Mouse (Mus musculus) erythroblast, embryonic 14.5 days (primary cell): ENCODE data around the gene Fjx1. TPM values are rescaled to one million over a fixed set of nuclear protein-coding genes. Genes with fewer than 3 reads are reported as not detected.

ENCODE experiments used
- H3K27me3 ChIP-seq: 2 replicates; pipeline ENCODE4 v1.6.1; 2012; ENCODE audit warnings: inconsistent platforms; ENCODE audit not compliant: control insufficient read depth
- H3K36me3 ChIP-seq: 2 replicates; pipeline ENCODE4 v1.6.1; 2012; ENCODE audit warnings: mild to moderate bottlenecking, inconsistent platforms; ENCODE audit not compliant: control insufficient read depth
- H3K4me1 ChIP-seq: 2 replicates; pipeline ENCODE4 v1.6.1; 2012; ENCODE audit warnings: inconsistent platforms; ENCODE audit not compliant: control insufficient read depth
- H3K4me3 ChIP-seq: replicated peaks from 2 replicates; pipeline ENCODE3; 2012; ENCODE audit warnings: moderate library complexity, mild to moderate bottlenecking, inconsistent platforms
- H3K9me3 ChIP-seq: 2 replicates; pipeline ENCODE4 v1.6.1; 2012; ENCODE audit warnings: low read length, inconsistent platforms, mixed read lengths; ENCODE audit not compliant: control insufficient read depth
- GATA1 ChIP-seq: IDR thresholded peaks from 2 replicates; pipeline ENCODE4 v1.6.1; 2012; ENCODE audit warnings: low read length, inconsistent platforms, mixed read lengths
- TAL1 ChIP-seq: IDR thresholded peaks from 3 replicates; pipeline ENCODE4 v1.6.1; 2012; ENCODE audit warnings: low read length, inconsistent platforms, mixed read lengths
- polyA plus RNA-seq: library from polyadenylated mRNA; stranded (reverse); fragments of >175 nt; gene quantifications from 2 replicates; pipeline ENCODE4 v1.2.3, GENCODE M21; 2012

The Fjx1 gene
- 0.03 TPM in 1 of 2 replicates, not detected in the other for polyA plus RNA-seq

DNA sequence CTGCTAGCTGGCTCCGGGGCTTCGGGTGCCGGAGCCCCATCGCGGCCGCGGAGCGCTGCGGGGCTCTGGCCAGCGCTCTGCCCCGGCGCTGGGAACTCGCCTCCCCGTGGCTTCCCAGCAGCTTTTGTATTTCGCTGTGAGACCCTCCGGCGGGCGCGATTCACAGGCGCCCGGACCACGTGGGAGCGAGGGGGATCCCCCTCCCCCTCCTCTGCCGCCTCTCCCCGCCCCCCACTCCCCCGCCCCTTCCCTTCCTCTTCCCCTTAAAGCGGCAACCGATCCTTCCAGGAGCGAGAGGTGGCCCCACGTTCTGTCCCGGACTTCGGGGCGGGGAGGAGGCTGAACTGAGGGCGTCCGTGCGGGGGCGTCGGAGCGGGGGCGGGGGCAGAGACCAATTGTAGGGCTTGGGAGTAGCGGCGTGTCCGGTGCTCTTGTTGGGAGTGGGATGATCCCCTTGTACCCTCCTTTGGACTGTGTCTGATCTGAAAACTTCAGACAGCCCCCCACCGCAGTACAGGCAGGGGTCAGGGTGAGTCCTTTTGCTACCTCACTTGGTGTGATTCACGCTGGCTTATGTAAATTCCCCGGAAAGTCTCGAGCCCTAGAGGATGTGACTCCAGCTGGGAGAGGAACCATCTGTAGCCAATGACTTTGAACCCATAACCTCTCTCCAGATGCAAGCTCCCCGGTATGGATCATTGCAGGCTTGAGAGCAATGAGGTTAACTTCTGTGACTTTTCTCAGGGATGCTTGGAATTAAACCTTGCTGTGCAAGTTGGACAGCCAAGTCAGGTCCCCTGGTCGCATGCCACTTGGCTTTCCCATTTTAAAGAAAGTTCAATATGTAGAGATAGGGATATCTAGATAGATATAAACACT is at the start of gene Fjx1:
Gene Fjx1 (minus strand): TSS at position 829 of the 879 bp plus-strand sequence.
- Histone ChIP-seq H3K36me3 (no peaks in the 10 kb centered on the region), H3K27me3 (peaks cover 57% of the 10 kb centered on the region), H3K4me1 (peaks cover 4% of the 10 kb centered on the region; the same call in 1 of the 2 replicates), H3K9me3 (peaks cover 2% of the 10 kb centered on the region; the same call in 1 of the 2 replicates), H3K4me3 (peak within 1 kb of the TSS; percentile 38)
- TF ChIP-seq GATA1, result no peak
- no peak for TF ChIP-seq TAL1

DNA sequence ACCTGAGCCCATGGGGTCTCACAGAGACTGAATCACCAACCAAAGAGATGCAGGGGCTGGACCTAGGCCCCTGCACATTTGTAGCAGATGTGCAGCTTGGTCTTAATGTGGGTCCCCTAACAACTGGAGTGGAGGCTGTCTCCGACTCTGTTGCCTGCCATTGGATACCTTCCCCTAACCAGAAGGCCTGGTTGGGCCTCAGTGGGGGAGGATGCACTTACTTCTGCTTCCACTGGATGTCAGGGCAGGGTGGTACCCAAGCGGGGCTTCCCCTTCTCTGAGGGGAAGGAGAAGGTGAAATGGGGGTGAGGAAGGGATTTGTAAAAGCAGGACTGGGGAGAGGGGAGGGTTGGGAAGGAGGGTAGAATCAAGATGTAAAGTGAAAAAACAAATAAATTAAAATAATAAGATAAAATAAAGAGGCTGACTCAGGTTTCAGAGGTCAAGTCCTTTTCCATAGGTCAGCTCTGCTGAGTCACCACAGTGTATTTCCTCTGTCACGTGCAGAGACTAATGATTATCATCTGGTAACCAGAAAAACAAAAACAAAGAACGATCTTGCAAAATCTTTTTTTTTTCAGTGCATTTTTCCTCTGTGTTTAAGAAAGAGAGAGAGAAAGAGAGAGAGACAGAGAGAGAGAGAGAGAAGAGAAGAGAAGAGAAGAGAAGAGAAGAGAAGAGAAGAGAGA is 47.8 kb upstream of the Fjx1 start:
- no peaks in the 10 kb centered on the region for H3K27me3 ChIP-seq
- TF ChIP-seq TAL1, result no peak
- no peak for TF ChIP-seq GATA1
- no peaks in the 10 kb centered on the region for H3K9me3 ChIP-seq
- no peaks in the 10 kb centered on the region for H3K4me1 ChIP-seq
- H3K36me3 ChIP-seq, result no peaks in the 10 kb centered on the region
- H3K4me3 ChIP-seq, result no peak overlapping the region

DNA sequence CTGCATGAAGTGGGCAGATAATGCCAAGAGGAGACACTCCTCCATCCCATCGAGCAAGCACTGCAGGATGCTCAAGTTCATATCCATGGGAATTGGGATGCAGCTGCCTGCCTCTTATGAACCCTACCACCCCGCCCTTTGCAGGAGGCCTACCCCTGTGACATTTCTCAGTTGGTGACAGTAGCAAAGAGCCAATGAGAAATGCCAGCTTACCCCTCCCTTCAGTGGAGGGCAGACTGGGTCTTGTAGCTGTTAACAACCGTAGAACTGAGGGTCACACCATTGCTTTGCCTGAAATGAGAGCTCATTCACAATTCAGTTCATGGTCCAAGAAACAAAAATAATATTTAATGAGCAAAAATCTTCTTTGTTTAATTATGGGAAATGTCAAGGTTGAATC is 28.4 kb upstream of the Fjx1 start:
- Histone ChIP-seq H3K4me3 (no peak overlapping the region), H3K36me3 (no peaks in the 10 kb centered on the region), H3K4me1 (no peaks in the 10 kb centered on the region), H3K9me3 (no peaks in the 10 kb centered on the region; the same call in 1 of the 2 replicates), H3K27me3 (no peaks in the 10 kb centered on the region)
- no peak for TF ChIP-seq GATA1
- TF ChIP-seq TAL1, result no peak

GRCm38 (mm10) chr2:102476101-102476500 is 23.8 kb upstream of the Fjx1 start:
- no peaks in the 10 kb centered on the region for H3K4me1 ChIP-seq
- no peaks in the 10 kb centered on the region for H3K36me3 ChIP-seq
- H3K9me3 ChIP-seq, result no peaks in the 10 kb centered on the region
- no peaks in the 10 kb centered on the region for H3K27me3 ChIP-seq
- H3K4me3 ChIP-seq, result no peak overlapping the region
- no peak for TF ChIP-seq TAL1
- no peak for TF ChIP-seq GATA1

DNA sequence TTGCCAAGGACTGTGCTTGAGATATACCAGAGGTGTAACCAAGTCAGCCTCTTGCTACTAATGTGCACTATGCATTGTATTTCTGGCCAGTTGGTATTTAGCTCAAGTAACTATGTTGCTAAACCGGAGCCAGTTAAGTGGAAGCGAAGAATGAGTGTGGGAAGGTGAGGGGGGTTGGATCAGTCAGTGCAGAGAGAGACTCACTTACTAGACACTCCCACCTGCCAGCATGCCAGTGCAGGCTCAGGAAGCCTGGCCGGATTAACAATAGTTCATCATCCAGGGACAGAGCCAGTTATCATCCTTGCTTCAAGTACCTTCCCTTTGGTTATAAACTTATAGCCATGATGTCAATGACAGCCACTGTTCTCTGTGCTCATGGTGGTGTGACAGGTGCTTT is 16.3 kb upstream of the Fjx1 start:
- no peak for TF ChIP-seq GATA1
- no peak for TF ChIP-seq TAL1
- Histone ChIP-seq H3K27me3 (no peaks in the 10 kb centered on the region), H3K4me3 (no peak overlapping the region), H3K9me3 (no peaks in the 10 kb centered on the region), H3K36me3 (no peaks in the 10 kb centered on the region), H3K4me1 (no peaks in the 10 kb centered on the region)

DNA sequence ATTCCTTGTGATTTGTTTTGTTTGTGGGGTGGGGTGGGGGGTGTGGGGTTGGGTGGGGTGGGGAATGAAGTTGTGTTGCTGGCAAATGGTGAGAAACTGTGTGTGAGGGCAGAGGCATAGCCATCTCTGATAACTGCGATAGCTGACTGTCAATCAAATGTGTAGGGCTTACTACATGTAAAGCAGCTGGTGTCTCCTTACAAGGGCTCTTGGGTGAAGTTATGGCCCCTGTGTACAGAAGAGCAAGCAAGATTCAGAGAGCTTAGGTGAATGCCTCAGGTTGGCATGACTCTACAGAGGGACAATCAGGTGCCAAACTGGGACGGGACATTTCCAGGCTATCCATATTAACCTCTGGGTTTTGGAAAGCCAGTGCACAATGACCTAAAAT is 12.0 kb upstream of the Fjx1 start:
- H3K4me3 ChIP-seq, result no peak overlapping the region
- no peaks in the 10 kb centered on the region for H3K36me3 ChIP-seq
- H3K27me3 ChIP-seq, result no peaks in the 10 kb centered on the region
- TF ChIP-seq TAL1, result no peak
- TF ChIP-seq GATA1, result no peak
- H3K9me3 ChIP-seq, result no peaks in the 10 kb centered on the region
- no peaks in the 10 kb centered on the region for H3K4me1 ChIP-seq

- Histone ChIP-seq H3K27me3 (no peaks in the 10 kb centered on the region), H3K9me3 (no peaks in the 10 kb centered on the region), H3K4me3 (no peak overlapping the region), H3K36me3 (no peaks in the 10 kb centered on the region), H3K4me1 (no peaks in the 10 kb centered on the region)
- TF ChIP-seq TAL1 (no peak), GATA1 (no peak)
These were observed 11.5 kb upstream of the Fjx1 start for GRCm38 (mm10) chr2:102463587-102464341.

DNA sequence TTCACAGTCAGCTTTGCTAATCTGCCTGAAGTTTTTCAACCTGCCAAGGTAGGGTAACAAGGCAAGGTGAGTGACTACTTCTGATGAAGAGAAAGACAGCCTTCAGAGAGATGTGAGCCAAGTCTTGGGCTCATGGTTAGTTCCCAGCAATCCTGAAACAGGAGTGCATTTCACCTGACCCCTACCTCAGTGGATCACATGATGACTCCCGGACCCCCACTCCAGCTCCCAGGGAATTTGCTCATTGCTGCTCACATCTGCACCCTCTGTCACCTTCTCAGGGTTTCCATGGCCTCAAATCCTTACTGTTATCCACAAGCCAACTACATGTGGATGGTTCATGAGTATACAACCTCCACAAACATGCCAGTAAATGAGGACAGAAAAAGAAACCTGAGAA is 9.2 kb upstream of the Fjx1 start:
- TF ChIP-seq TAL1 (no peak), GATA1 (no peak)
- no peaks in the 10 kb centered on the region for H3K4me1 ChIP-seq
- no peak overlapping the region for H3K4me3 ChIP-seq
- H3K27me3 ChIP-seq, result no peaks in the 10 kb centered on the region
- no peaks in the 10 kb centered on the region for H3K9me3 ChIP-seq
- H3K36me3 ChIP-seq, result no peaks in the 10 kb centered on the region

GRCm38 (mm10) chr2:102455126-102455525 is 2.8 kb upstream of the Fjx1 start:
- Histone ChIP-seq H3K4me3 (no peak overlapping the region), H3K27me3 (peaks cover 36% of the 10 kb centered on the region), H3K9me3 (peaks cover 2% of the 10 kb centered on the region; the same call in 1 of the 2 replicates), H3K4me1 (peaks cover 4% of the 10 kb centered on the region; the same call in 1 of the 2 replicates), H3K36me3 (no peaks in the 10 kb centered on the region)
- no peak for TF ChIP-seq TAL1
- no peak for TF ChIP-seq GATA1
